Mouse (Mus musculus): ENCODE results near the gene Kctd17. TPM values are rescaled to one million over a fixed set of nuclear protein-coding genes. Genes with fewer than 3 reads are reported as not detected.

Gene Kctd17
- total RNA-seq, 1 experiment from 2014 or later, result 4.6 TPM

- ATAC-seq (replicated peaks; ENCODE audit: insufficient number of reproducible peaks, low FRiP score, low TSS enrichment, poor library complexity, severe bottlenecking), result no peak
These were observed 9.6 kb downstream of the Kctd17 start for GRCm38 (mm10) chr15:78438018-78438394.

GRCm38 (mm10) chr15:78438505-78438904 lies 10.1 kb downstream of the Kctd17 start:
- ATAC-seq (replicated peaks; ENCODE audit: insufficient number of reproducible peaks, low FRiP score, low TSS enrichment, poor library complexity, severe bottlenecking), result no peak

GRCm38 (mm10) chr15:78438973-78439372 lies 10.6 kb downstream of the Kctd17 start:
- no peak for ATAC-seq (replicated peaks; ENCODE audit: insufficient number of reproducible peaks, low FRiP score, low TSS enrichment, poor library complexity, severe bottlenecking)

GRCm38 (mm10) chr15:78442231-78442630 lies 13.9 kb downstream of the Kctd17 start:
- ATAC-seq (replicated peaks; ENCODE audit: insufficient number of reproducible peaks, low FRiP score, low TSS enrichment, poor library complexity, severe bottlenecking), result no peak

- ATAC-seq (replicated peaks; ENCODE audit: insufficient number of reproducible peaks, low FRiP score, low TSS enrichment, poor library complexity, severe bottlenecking), result no peak
These were observed 15.5 kb downstream of the Kctd17 start for GRCm38 (mm10) chr15:78443857-78444256.

GRCm38 (mm10) chr15:78447121-78447520 lies 18.8 kb downstream of the Kctd17 start:
- ATAC-seq (replicated peaks; ENCODE audit: insufficient number of reproducible peaks, low FRiP score, low TSS enrichment, poor library complexity, severe bottlenecking), result no peak

- peak; percentile 40; the same call in 1 of the 2 replicates for ATAC-seq (replicated peaks; ENCODE audit: insufficient number of reproducible peaks, low FRiP score, low TSS enrichment, poor library complexity, severe bottlenecking)
These were observed 19.6 kb downstream of the Kctd17 start for GRCm38 (mm10) chr15:78447746-78448535.

GRCm38 (mm10) chr15:78449131-78449530 lies 20.8 kb downstream of the Kctd17 start:
- no peak for ATAC-seq (replicated peaks; ENCODE audit: insufficient number of reproducible peaks, low FRiP score, low TSS enrichment, poor library complexity, severe bottlenecking)

- peak; percentile 35 for ATAC-seq (replicated peaks; ENCODE audit: insufficient number of reproducible peaks, low FRiP score, low TSS enrichment, poor library complexity, severe bottlenecking)
These were observed 21.5 kb downstream of the Kctd17 start for GRCm38 (mm10) chr15:78449694-78450418.

GRCm38 (mm10) chr15:78450419-78450768 lies 22.0 kb downstream of the Kctd17 start:
- ATAC-seq (replicated peaks; ENCODE audit: insufficient number of reproducible peaks, low FRiP score, low TSS enrichment, poor library complexity, severe bottlenecking), result 0 out of 2 replicates have a peak, but pooled peaks have one; percentile 1

GRCm38 (mm10) chr15:78451201-78451600 lies 22.8 kb downstream of the Kctd17 start:
- ATAC-seq (replicated peaks; ENCODE audit: insufficient number of reproducible peaks, low FRiP score, low TSS enrichment, poor library complexity, severe bottlenecking), result no peak

- no peak for ATAC-seq (replicated peaks; ENCODE audit: insufficient number of reproducible peaks, low FRiP score, low TSS enrichment, poor library complexity, severe bottlenecking)
These were observed 24.6 kb downstream of the Kctd17 start for GRCm38 (mm10) chr15:78452929-78453328.

- ATAC-seq (replicated peaks; ENCODE audit: insufficient number of reproducible peaks, low FRiP score, low TSS enrichment, poor library complexity, severe bottlenecking), result no peak
These were observed 26.8 kb downstream of the Kctd17 start for GRCm38 (mm10) chr15:78455168-78455567.

GRCm38 (mm10) chr15:78456051-78456450 lies 27.7 kb downstream of the Kctd17 start:
- ATAC-seq (replicated peaks; ENCODE audit: insufficient number of reproducible peaks, low FRiP score, low TSS enrichment, poor library complexity, severe bottlenecking), result no peak

GRCm38 (mm10) chr15:78457193-78457592 lies 28.8 kb downstream of the Kctd17 start:
- peak; percentile 57 for ATAC-seq (replicated peaks; ENCODE audit: insufficient number of reproducible peaks, low FRiP score, low TSS enrichment, poor library complexity, severe bottlenecking)

GRCm38 (mm10) chr15:78462981-78463380 lies 34.6 kb downstream of the Kctd17 start:
- peak; percentile 60; the same call in 1 of the 2 replicates for ATAC-seq (replicated peaks; ENCODE audit: insufficient number of reproducible peaks, low FRiP score, low TSS enrichment, poor library complexity, severe bottlenecking)

GRCm38 (mm10) chr15:78466809-78467208 lies 38.4 kb downstream of the Kctd17 start:
- ATAC-seq (replicated peaks; ENCODE audit: insufficient number of reproducible peaks, low FRiP score, low TSS enrichment, poor library complexity, severe bottlenecking), result no peak

GRCm38 (mm10) chr15:78467570-78467969 lies 39.2 kb downstream of the Kctd17 start:
- ATAC-seq (replicated peaks; ENCODE audit: insufficient number of reproducible peaks, low FRiP score, low TSS enrichment, poor library complexity, severe bottlenecking), result no peak

- no peak for ATAC-seq (replicated peaks; ENCODE audit: insufficient number of reproducible peaks, low FRiP score, low TSS enrichment, poor library complexity, severe bottlenecking)
These were observed 40.1 kb downstream of the Kctd17 start, which contains the start of gene Tmprss6 for GRCm38 (mm10) chr15:78468379-78468937. Gene Tmprss6 (minus strand): TSS chr15:78468634.

Data from monocyte, adult 5-6 weeks (primary cell).